In genomic region chr11:32238093-32238860, GRCm38 (mm10) we compare ENCODE assay signal across 8 mouse cellular contexts. TPM values are rescaled to one million over a fixed set of nuclear protein-coding genes. Genes with fewer than 3 reads are reported as not detected.
DNase-seq lines count a peak whose midpoint lies in the region; ATAC-seq lines count a peak whose summit lies in the region.

No protein-coding gene starts in this region.

- 61% methylated on average over 5 of the region's 5 CpGs for WGBS in heart, embryonic 10.5 days
- WGBS in limb, embryonic 10.5 days: 65% methylated on average over 5 of the region's 5 CpGs
- WGBS in midbrain, embryonic 12.5 days: 61% methylated on average over 5 of the region's 5 CpGs

- no peak overlapping the region for H3K4me2 ChIP-seq in midbrain, embryonic 12.5 days (replicated peaks)

- H3K4me3 ChIP-seq in heart, embryonic 10.5 days: no peak overlapping the region
- H3K4me3 ChIP-seq in limb, embryonic 10.5 days: no peak overlapping the region
- H3K4me3 ChIP-seq in midbrain, embryonic 12.5 days: no peak overlapping the region

- peak; percentile 97 for DNase-seq in heart, adult 11 months
- no peak for DNase-seq in heart, embryonic 10.5 days (ENCODE audit: low spot score)
- peak; percentile 82 to 87 for DNase-seq in cerebellum, adult 18-20 months
- DNase-seq in induced T-regulatory cell, adult 2 months (ENCODE audit: low read depth): peak; percentile 84
- DNase-seq in limb, embryonic 10.5 days (ENCODE audit: low spot score): peak; percentile 73
- DNase-seq in spleen, postnatal 10 days (ENCODE audit: low spot score in 2 of 2): peak; percentile 88

- H3K36me3 ChIP-seq in heart, embryonic 10.5 days: peaks cover 78% of the 10 kb centered on the region
- H3K36me3 ChIP-seq in limb, embryonic 10.5 days: peaks cover 95% of the 10 kb centered on the region
- H3K36me3 ChIP-seq in midbrain, embryonic 12.5 days: peaks cover 61% of the 10 kb centered on the region

- peak; percentile 45 for ATAC-seq in frontal cortex, adult (ENCODE audit: low TSS enrichment)
- peak; percentile 41; the same call in 1 of the 2 replicates for ATAC-seq in midbrain, embryonic 12.5 days (ENCODE audit: low FRiP score, low read depth)

- no peak overlapping the region for H3K27ac ChIP-seq in heart, embryonic 10.5 days
- H3K27ac ChIP-seq in limb, embryonic 10.5 days: no peak overlapping the region
- no peak overlapping the region for H3K27ac ChIP-seq in midbrain, embryonic 12.5 days (replicated peaks)

- H3K4me1 ChIP-seq in heart, embryonic 10.5 days: peaks cover 9% of the 10 kb centered on the region; the same call in 1 of the 2 replicates
- H3K4me1 ChIP-seq in limb, embryonic 10.5 days: no peaks in the 10 kb centered on the region
- no peaks in the 10 kb centered on the region; the same call in 1 of the 2 replicates for H3K4me1 ChIP-seq in midbrain, embryonic 12.5 days

- no peaks in the 10 kb centered on the region for H3K9me3 ChIP-seq in heart, embryonic 10.5 days
- H3K9me3 ChIP-seq in limb, embryonic 10.5 days (replicated peaks): no peaks in the 10 kb centered on the region
- no peaks in the 10 kb centered on the region for H3K9me3 ChIP-seq in midbrain, embryonic 12.5 days

- H3K9ac ChIP-seq in midbrain, embryonic 12.5 days (replicated peaks): no peak overlapping the region

- no peaks in the 10 kb centered on the region for H3K27me3 ChIP-seq in heart, embryonic 10.5 days (ENCODE audit: insufficient read depth, poor library complexity, severe bottlenecking)
- H3K27me3 ChIP-seq in limb, embryonic 10.5 days (ENCODE audit: low read depth, poor library complexity, severe bottlenecking): no peaks in the 10 kb centered on the region
- no peaks in the 10 kb centered on the region for H3K27me3 ChIP-seq in midbrain, embryonic 12.5 days

RNA-seq across cellular contexts. Expression of gene Mpg, which starts 12.0 kb away (rescaled TPM):
- 21.3 and 26.3 TPM in 2 replicates for polyA plus RNA-seq in heart, embryonic 10.5 days (2016; fragmentation: Nextera tagmentation; extraction: Ambion mirVana)
- 36.2 and 45.2 TPM in 2 replicates for polyA plus RNA-seq in limb, embryonic 10.5 days (2016; fragmentation: Nextera tagmentation; extraction: Ambion mirVana)
- 26.6 and 30.6 TPM in 2 replicates for polyA plus RNA-seq in midbrain, embryonic 12.5 days (2016; fragmentation: Nextera tagmentation; extraction: Ambion mirVana)

RNA-seq across cellular contexts. Expression of gene Rhbdf1, which starts 16.2 kb away (rescaled TPM):
- 40.8 and 42.4 TPM in 2 replicates for polyA plus RNA-seq in heart, embryonic 10.5 days (2016; fragmentation: Nextera tagmentation; extraction: Ambion mirVana)
- 28.1 and 31.1 TPM in 2 replicates for polyA plus RNA-seq in limb, embryonic 10.5 days (2016; fragmentation: Nextera tagmentation; extraction: Ambion mirVana)
- 19.1 and 23.5 TPM in 2 replicates for polyA plus RNA-seq in midbrain, embryonic 12.5 days (2016; fragmentation: Nextera tagmentation; extraction: Ambion mirVana)

RNA-seq across cellular contexts. Expression of gene Nprl3, which starts 29.2 kb away (rescaled TPM):
- polyA plus RNA-seq in heart, embryonic 10.5 days (2016; fragmentation: Nextera tagmentation; extraction: Ambion mirVana): 43.8 and 44.5 TPM in 2 replicates
- 43.7 and 51.8 TPM in 2 replicates for polyA plus RNA-seq in limb, embryonic 10.5 days (2016; fragmentation: Nextera tagmentation; extraction: Ambion mirVana)
- 44.7 and 47.0 TPM in 2 replicates for polyA plus RNA-seq in midbrain, embryonic 12.5 days (2016; fragmentation: Nextera tagmentation; extraction: Ambion mirVana)

RNA-seq across cellular contexts. Expression of gene Snrnp25, which starts 33.1 kb away (rescaled TPM):
- polyA plus RNA-seq in heart, embryonic 10.5 days (2016; fragmentation: Nextera tagmentation; extraction: Ambion mirVana): 69.7 and 84.1 TPM in 2 replicates
- polyA plus RNA-seq in limb, embryonic 10.5 days (2016; fragmentation: Nextera tagmentation; extraction: Ambion mirVana): 115 and 121 TPM in 2 replicates
- 53.3 and 66.7 TPM in 2 replicates for polyA plus RNA-seq in midbrain, embryonic 12.5 days (2016; fragmentation: Nextera tagmentation; extraction: Ambion mirVana)

RNA-seq across cellular contexts. Expression of gene Hba-x, which starts 37.9 kb away (rescaled TPM):
- 8,501 and 9,179 TPM in 2 replicates for polyA plus RNA-seq in heart, embryonic 10.5 days (2016; fragmentation: Nextera tagmentation; extraction: Ambion mirVana)
- polyA plus RNA-seq in limb, embryonic 10.5 days (2016; fragmentation: Nextera tagmentation; extraction: Ambion mirVana): 2,528 and 3,017 TPM in 2 replicates
- polyA plus RNA-seq in midbrain, embryonic 12.5 days (2016; fragmentation: Nextera tagmentation; extraction: Ambion mirVana): 1,559 and 1,723 TPM in 2 replicates
